Mouse (Mus musculus): ENCODE results near the gene Rgp1.
"Not testable (repeated sequence)": the region's sequence is repeated elsewhere in the genome, so short reads cannot be mapped to it uniquely, and the experiment has no call there.

Gene Rgp1

GRCm38 (mm10) chr4:43593453-43593852, 14.9 kb downstream of the Rgp1 start:
- no peak for DNase-seq (ENCODE audit: low spot score)

- DNase-seq (ENCODE audit: low spot score): not testable (repeated sequence)
These were observed 18.1 kb downstream of the Rgp1 start for GRCm38 (mm10) chr4:43596597-43596996.

DNA sequence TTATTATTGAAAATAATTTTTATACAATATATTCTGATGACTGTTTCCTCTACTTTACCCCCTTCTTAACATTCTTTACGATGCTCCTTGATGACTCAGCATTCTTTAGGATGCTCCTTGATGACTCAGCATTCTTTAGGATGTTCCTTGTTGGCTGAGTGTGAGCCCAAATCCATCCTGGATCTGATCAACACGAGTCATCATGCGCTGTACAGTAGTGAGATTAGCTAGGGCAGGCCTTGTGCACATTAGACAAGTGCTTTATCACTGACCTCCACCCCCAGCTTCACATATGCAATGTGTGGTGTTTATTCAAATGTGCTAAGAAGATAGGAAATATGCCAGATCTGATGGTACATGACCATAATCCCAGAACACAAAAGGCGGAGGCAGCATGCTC, 19.7 kb downstream of the Rgp1 start:
- no peak for DNase-seq (ENCODE audit: low spot score)

- no peak for DNase-seq (ENCODE audit: low spot score)
These were observed 20.3 kb downstream of the Rgp1 start for GRCm38 (mm10) chr4:43598650-43599380.

GRCm38 (mm10) chr4:43600195-43600934, 21.9 kb downstream of the Rgp1 start:
- no peak for DNase-seq (ENCODE audit: low spot score)

- DNase-seq (ENCODE audit: low spot score): no peak
These were observed 25.6 kb downstream of the Rgp1 start for GRCm38 (mm10) chr4:43604099-43604498.

GRCm38 (mm10) chr4:43604751-43605685, 26.5 kb downstream of the Rgp1 start:
- no peak for DNase-seq (ENCODE audit: low spot score)

- DNase-seq (ENCODE audit: low spot score): no peak
These were observed 34.0 kb downstream of the Rgp1 start for GRCm38 (mm10) chr4:43612534-43612933.

DNA sequence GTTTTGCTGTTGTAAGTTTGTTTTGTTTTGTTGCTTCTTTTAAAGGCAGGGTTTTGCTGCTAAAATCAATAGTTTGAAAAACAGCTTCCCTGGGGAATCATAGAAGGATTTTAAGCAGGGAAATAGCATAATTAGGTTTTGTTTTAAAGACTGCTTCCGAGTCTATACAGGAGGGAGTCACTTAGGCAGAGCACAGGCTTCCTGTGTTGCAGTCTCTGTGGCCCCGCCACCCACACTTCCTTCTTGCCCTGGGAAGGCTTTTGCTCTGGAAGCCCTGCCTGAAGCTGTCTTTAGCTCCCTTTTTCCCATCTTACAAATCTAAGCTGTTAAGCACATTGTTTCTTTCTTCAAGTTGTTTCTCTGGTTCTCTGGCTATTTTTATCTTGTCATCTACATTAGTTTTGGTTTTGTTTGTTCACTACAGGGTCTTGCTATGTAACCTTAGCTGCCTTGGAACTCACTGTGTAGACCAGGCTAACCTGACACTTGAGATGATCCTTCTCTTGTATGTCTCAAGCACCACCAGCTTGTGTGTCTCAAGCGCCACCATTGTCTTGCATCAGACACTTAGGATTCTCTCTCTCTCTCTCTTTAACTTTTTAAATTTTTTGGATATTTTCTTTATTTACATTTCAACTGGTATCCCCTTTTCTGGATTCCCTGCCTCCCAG, 34.7 kb downstream of the Rgp1 start:
- no peak for DNase-seq (ENCODE audit: low spot score)

- DNase-seq (ENCODE audit: low spot score): no peak
These were observed 41.7 kb downstream of the Rgp1 start for GRCm38 (mm10) chr4:43620146-43620778.

DNA sequence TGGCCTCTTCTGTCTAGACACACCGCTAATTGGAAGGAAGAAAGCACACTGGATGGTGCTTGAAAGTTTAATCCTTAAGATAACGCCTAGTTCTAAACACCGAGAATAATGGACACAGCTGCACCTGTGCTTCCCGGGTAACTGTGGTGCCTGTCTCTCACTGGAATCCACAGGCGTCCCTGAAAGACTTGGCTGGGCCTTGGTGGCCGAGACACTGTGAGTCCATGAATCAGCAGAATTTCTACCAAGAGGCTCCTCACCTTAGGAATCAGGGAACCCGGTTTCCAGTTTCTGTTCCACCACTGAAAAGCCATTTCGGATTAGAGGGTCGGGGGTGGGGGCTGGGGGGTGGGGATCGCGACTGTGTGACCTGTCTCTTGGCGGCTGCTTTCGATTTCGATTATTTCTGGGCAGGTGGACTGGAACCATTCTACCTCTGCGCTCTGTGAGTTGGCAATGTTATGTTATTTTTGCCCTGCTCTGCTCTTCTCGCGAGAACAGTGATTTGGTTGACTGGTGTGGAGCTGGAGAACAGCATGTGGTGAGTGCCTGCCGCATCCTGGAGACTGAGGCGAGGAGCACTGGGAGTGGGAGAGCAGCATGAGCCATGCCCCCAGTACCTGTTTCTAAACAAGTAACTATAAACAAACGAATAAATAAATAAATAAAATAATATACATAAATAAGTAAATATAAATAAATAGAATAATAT, 50.7 kb downstream of the Rgp1 start:
- no peak for DNase-seq (ENCODE audit: low spot score)

GRCm38 (mm10) chr4:43630030-43630581, 51.6 kb downstream of the Rgp1 start:
- DNase-seq (ENCODE audit: low spot score): peak; percentile 64

DNA sequence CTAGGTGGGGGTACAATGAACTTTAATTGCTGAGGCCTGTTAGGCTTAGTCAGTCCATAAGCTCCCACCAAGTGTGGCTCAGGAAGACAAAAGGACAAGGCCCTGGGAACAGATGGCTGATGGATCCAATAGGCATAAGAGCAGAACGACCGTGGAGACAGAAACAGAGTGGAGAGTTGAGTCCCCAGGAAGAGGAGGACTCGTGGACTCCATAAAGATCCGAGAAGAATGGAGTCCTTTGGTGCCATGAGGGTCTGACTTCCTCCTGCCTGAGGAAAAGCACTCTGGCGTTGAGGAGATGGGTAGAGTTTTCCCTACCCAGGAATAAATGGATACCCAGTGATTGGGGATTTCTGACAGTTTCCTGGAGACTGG, 52.1 kb downstream of the Rgp1 start:
- DNase-seq (ENCODE audit: low spot score): no peak

DNA sequence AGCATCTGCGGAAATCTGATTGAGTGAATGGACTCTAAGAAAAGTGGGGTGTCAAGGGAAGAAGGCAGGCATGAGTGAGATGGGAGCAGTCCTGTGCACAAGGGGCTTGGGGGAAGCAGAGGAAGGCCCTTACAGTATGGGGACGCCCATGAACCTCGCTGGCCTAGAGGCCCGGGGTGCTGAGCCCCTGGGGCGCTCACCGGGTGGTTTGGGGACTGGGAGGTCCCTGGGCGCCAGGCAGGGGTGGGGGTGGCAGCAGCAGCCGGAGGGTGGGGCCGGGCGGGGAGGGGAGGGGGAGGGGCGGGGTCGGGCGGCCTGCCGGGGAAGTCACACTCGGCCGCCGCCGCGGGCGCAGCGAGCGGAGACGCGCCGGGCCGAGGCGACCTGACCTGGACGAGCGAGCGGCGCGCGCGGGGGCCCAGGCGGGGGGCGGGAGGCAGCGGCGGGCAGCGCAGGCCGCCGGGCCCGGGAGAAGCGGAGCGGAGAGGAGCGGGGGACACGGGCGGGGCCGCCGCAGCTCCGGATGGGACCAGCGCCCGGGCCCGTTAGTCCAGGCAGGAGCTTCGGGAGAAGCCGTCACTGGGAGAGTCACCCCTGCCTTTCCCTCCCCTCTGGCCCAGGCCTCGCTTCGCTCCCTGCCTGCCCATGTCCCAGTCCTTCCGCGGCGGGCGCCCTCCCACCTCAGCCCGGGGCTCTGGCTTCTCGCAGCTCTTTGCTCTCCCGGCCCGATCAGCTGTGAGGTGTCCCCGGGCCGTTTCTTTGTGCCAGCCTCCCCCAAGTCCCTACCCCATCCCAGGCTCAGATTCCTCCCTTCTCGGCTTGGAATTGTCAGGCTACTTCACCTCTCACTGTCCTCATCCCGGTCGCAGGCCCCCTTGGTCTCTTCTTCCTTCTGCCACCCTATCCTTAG, 52.8 kb downstream of the Rgp1 start, which contains the start of gene Npr2:
Gene Npr2, plus strand, starts transcription at position 890 of the 910 bp plus-strand sequence.
- DNase-seq (ENCODE audit: low spot score): peak; percentile 48

DNA sequence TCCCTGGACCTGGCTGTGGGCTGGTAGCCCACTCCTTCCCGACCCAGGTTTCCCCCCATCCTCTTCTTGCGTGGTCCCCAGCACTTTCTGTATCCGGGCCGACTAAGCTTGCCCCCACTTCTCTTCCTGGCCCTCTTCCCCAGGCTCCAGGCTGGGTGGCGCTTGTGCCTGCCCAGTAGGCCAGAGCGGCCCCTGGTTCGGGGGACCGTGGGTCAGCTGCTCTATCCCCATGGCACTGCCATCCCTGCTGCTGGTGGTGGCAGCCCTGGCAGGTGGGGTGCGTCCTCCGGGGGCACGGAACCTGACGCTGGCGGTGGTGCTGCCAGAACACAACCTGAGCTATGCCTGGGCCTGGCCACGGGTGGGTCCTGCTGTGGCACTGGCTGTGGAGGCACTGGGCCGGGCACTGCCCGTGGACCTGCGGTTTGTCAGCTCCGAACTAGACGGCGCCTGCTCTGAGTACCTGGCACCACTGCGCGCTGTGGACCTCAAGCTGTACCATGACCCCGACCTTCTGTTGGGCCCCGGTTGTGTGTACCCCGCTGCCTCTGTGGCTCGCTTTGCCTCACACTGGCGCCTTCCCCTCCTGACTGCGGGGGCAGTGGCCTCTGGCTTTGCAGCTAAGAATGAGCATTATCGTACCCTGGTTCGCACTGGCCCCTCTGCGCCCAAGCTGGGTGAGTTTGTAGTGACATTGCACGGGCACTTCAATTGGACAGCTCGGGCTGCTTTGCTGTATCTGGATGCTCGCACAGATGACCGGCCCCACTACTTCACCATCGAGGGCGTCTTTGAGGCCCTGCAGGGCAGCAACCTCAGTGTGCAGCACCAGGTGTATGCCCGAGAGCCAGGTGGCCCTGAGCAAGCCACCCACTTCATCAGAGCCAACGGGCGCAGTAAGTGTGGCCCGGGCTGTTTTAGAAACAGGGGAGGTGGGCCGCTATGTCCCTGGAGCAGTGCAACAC, 53.7 kb downstream of the Rgp1 start:
- DNase-seq (ENCODE audit: low spot score): no peak

- no peak for DNase-seq (ENCODE audit: low spot score)
These were observed 54.8 kb downstream of the Rgp1 start for GRCm38 (mm10) chr4:43633296-43633695.

DNA sequence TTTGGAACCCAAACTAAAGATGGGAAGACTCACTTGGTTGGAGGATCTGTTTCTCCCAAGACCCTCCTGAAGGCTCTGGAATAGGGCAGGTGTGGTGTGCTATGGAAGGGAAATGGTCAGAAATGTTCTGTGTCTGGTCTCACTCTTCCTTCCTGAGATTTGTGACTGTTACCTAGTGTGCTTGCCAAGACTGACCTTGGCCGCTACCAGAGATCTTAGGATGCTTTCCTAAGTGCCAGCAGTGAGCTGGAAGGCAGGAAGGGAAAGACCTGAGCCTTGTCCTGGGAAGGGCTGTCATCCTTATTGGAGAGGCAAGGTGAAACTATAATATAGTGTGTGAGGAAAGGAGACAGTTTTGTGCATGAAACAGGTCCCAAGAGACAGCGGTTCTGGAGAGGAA, 55.2 kb downstream of the Rgp1 start:
- no peak for DNase-seq (ENCODE audit: low spot score)
